Mouse (Mus musculus): ENCODE measurements around the gene Rnf152. TPM values are rescaled to one million over a fixed set of nuclear protein-coding genes. Genes with fewer than 3 reads are reported as not detected.

The Rnf152 gene
- polyA plus RNA-seq (2014; fragmentation: Nextera tagmentation; extraction: Ambion mirVana): 0.05 and 0.10 TPM in 2 replicates

DNA sequence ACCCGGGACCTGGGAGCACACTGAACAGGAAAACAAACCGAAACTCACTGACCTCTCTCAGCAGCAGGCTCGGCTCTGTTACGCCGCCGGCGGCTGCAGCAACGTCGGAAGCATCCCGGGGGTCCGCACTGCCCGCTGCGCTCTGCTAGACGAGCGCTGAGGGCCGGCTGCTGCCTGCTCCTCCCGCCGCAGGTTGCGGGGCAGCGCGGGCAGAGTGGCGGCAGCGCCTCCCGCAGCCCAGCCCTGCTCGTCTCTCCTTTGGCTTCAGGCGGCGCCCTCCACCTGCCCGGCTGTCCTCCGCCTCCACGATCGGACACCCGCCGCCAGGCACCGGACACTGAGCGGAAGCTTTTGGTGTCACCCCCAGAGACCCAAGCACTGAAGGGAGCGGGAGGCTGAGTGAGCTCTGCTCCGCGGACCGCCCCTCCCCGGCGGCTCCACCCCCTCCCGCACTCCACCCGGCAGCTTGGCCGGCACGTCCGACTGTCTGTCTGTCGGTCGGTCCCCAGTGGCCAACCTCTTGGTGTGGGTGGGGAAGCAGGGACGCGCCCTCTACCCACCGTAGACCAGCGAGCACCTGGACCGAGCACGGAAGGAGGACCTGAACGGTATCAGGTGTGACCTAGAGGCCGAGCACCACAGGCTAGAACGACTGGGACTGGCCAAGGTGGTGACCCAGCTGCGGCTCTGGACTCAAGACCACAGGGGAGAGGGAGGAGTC is at the start of gene Rnf152:
Gene Rnf152, minus strand, starts transcription at position 420 of the 721 bp plus-strand sequence.
- Histone ChIP-seq H3K4me2 (peak within 1 kb of the TSS; percentile 89), H3K9ac (ENCODE audit: low read depth, low read length) (peak within 1 kb of the TSS; percentile 2; the same call in 1 of the 2 replicates), H3K27ac (ENCODE audit: low read depth, low read length) (no peak within 1 kb of the TSS), H3K27me3 (replicated peaks; ENCODE audit: control insufficient read depth, insufficient read depth, low read length) (peaks cover 24% of the 10 kb centered on the region), H3K4me3 (ENCODE audit: low read depth, low read length) (peak within 1 kb of the TSS; percentile 56), H3K4me1 (replicated peaks; ENCODE audit: control insufficient read depth, insufficient read depth, low read length) (no peaks in the 10 kb centered on the region), H3K9me3 (ENCODE audit: control insufficient read depth, low read length) (no peaks in the 10 kb centered on the region), H3K36me3 (ENCODE audit: control insufficient read depth, insufficient read depth, low read length) (no peaks in the 10 kb centered on the region)
- ATAC-seq (replicated peaks; ENCODE audit: low FRiP score): peak; percentile 77
- peak; percentile 53 for DNase-seq (ENCODE audit: low spot score)
- WGBS: 1% methylated on average over 56 of the region's 58 CpGs

DNA sequence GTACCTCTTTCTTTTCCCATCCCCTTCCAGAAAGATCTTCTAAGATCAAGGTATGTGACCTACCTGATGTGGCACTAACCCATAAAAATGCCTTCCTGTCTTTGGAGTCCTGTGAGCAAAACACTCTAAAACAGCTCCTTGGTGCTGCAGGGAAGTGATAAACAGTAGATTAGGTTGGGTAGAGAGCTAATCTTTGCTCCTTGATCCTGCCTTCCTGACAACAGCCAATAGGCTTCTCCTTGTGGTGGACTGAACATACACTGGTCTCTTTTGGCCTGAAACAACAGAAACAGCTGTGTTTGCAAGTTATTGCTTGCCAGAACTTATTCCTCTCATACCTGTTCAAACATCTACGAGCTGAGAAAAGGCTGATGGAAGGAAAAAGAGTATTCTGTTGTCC is 46.3 kb upstream of the Rnf152 start:
- WGBS: 42% methylated on average over 1 of the region's 1 CpGs
- Histone ChIP-seq H3K27ac (ENCODE audit: low read depth, low read length) (no peak overlapping the region), H3K27me3 (replicated peaks; ENCODE audit: control insufficient read depth, insufficient read depth, low read length) (no peaks in the 10 kb centered on the region), H3K36me3 (ENCODE audit: control insufficient read depth, insufficient read depth, low read length) (no peaks in the 10 kb centered on the region), H3K4me3 (ENCODE audit: low read depth, low read length) (no peak overlapping the region), H3K4me2 (no peak overlapping the region), H3K9me3 (ENCODE audit: control insufficient read depth, low read length) (no peaks in the 10 kb centered on the region), H3K4me1 (replicated peaks; ENCODE audit: control insufficient read depth, insufficient read depth, low read length) (no peaks in the 10 kb centered on the region), H3K9ac (ENCODE audit: low read depth, low read length) (no peak overlapping the region)
- ATAC-seq (replicated peaks; ENCODE audit: low FRiP score) (no peak), DNase-seq (ENCODE audit: low spot score) (no peak)

DNA sequence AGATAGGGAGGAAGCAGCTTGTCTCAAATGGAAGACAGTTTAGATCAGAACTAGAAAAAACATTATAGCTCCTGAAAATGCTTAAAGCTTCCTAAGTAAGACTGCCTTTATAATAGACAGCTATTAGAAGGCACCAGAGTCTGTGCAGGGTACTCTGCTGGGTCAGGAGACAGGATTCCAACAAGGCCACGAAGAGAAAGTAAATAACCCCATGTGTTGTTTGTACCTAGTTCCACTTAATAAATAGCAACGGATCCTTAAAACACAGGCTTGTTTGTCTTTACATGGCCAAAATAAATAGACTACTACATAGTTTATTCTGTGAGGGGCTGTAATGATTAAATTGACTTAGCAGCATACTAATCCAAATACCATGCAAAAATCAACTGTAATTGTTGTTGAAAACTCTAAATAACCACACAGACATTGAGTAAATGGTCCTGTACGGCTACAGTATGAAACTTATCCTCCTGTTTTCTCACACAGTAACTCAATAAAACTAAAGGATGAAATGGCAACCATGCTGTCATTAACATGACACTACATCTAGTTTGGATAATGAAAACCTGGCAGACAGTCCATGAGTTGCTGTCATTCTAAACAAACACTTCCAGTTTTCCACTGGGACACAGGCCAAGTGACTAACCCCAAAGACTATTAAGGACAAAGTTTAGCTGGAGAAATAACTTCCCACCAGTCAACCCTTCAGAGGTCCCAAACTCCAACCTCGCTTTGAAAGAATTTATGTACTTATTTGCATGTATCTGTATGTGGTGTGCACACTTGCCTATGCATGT is 27.8 kb upstream of the Rnf152 start:
- H3K9me3 ChIP-seq (ENCODE audit: control insufficient read depth, low read length): no peaks in the 10 kb centered on the region
- no peaks in the 10 kb centered on the region for H3K36me3 ChIP-seq (ENCODE audit: control insufficient read depth, insufficient read depth, low read length)
- no peak overlapping the region for H3K27ac ChIP-seq (ENCODE audit: low read depth, low read length)
- H3K4me1 ChIP-seq (replicated peaks; ENCODE audit: control insufficient read depth, insufficient read depth, low read length): no peaks in the 10 kb centered on the region
- H3K4me3 ChIP-seq (ENCODE audit: low read depth, low read length): no peak overlapping the region
- H3K4me2 ChIP-seq: no peak overlapping the region
- ATAC-seq (replicated peaks; ENCODE audit: low FRiP score): no peak
- no peaks in the 10 kb centered on the region for H3K27me3 ChIP-seq (replicated peaks; ENCODE audit: control insufficient read depth, insufficient read depth, low read length)
- no peak overlapping the region for H3K9ac ChIP-seq (ENCODE audit: low read depth, low read length)
- WGBS: 61% methylated on average over 4 of the region's 4 CpGs
- no peak for DNase-seq (ENCODE audit: low spot score)

DNA sequence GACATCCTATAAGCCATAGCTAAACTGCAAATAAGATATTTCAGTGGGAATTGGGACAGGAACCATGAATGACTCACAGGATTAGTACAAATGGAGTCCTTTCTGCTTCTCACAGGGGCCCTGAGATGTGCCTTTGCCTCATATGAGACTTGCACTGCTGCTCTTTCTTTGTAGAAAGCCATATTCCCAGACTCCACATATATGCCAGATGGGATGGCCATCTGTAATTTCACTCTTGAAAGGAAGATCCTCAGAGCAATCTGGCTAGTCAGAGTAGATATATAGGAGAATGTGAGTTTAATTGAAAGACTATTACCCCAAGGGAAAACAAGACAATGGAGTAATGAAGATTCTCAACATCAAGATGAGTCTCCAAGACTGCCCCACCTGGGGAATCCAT is 21.0 kb upstream of the Rnf152 start:
- H3K9me3 ChIP-seq (ENCODE audit: control insufficient read depth, low read length): no peaks in the 10 kb centered on the region
- H3K36me3 ChIP-seq (ENCODE audit: control insufficient read depth, insufficient read depth, low read length): no peaks in the 10 kb centered on the region
- ATAC-seq (replicated peaks; ENCODE audit: low FRiP score): no peak

DNA sequence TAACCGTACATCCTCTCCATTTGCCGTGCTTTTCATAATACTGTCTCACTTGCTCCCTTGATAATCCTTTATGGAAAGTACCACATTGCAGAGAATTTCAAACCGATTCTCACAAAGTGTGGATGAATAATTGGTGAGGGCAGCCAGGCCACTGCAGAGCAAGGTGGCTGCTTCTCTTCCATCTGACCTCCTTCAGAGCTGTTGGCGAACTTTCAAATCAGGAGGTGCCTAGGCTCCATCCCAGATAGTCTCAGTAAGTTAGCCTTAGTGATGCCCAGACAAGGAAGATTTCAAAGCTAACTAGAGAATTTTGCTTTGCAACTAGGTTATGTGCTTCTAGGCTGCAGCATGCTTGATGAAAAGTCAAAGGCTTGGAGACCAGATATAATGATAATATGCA is 18.1 kb upstream of the Rnf152 start:
- H3K9me3 ChIP-seq (ENCODE audit: control insufficient read depth, low read length): no peaks in the 10 kb centered on the region
- no peaks in the 10 kb centered on the region for H3K27me3 ChIP-seq (replicated peaks; ENCODE audit: control insufficient read depth, insufficient read depth, low read length)
- ATAC-seq (replicated peaks; ENCODE audit: low FRiP score) (no peak), DNase-seq (ENCODE audit: low spot score) (no peak)
- no peak overlapping the region for H3K4me3 ChIP-seq (ENCODE audit: low read depth, low read length)
- no peak overlapping the region for H3K9ac ChIP-seq (ENCODE audit: low read depth, low read length)
- no peaks in the 10 kb centered on the region for H3K36me3 ChIP-seq (ENCODE audit: control insufficient read depth, insufficient read depth, low read length)
- no peak overlapping the region for H3K27ac ChIP-seq (ENCODE audit: low read depth, low read length)
- 79% methylated on average over 4 of the region's 4 CpGs for WGBS
- H3K4me2 ChIP-seq: no peak overlapping the region
- H3K4me1 ChIP-seq (replicated peaks; ENCODE audit: control insufficient read depth, insufficient read depth, low read length): no peaks in the 10 kb centered on the region

More for the DNA sequence above, 21.0 kb upstream of the Rnf152 start:
- no peak for DNase-seq (ENCODE audit: low spot score)
- Histone ChIP-seq H3K4me3 (ENCODE audit: low read depth, low read length) (no peak overlapping the region), H3K27me3 (replicated peaks; ENCODE audit: control insufficient read depth, insufficient read depth, low read length) (no peaks in the 10 kb centered on the region), H3K4me1 (replicated peaks; ENCODE audit: control insufficient read depth, insufficient read depth, low read length) (no peaks in the 10 kb centered on the region), H3K27ac (ENCODE audit: low read depth, low read length) (no peak overlapping the region), H3K9ac (ENCODE audit: low read depth, low read length) (no peak overlapping the region), H3K4me2 (no peak overlapping the region)

DNA sequence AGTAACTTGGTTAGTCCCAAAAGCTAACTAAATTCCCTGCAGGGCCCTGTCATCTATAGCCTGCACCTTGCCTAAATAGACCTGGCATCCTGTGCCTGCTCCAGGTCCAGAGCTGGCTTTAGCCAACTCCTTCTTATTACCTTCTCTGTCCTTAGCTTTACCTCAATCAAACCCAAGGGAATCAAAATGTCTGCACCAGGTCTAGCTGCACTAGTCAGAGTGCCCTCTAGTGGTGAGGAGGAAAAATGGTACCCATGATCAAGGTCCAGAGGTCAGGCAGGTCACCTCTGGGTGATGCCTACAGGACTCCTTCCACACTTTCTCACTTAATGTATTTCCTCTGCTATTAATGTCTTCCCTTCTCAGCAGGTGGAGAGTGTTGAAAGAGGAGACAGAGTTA is 6.2 kb upstream of the Rnf152 start:
- Histone ChIP-seq H3K36me3 (ENCODE audit: control insufficient read depth, insufficient read depth, low read length) (no peaks in the 10 kb centered on the region), H3K9ac (ENCODE audit: low read depth, low read length) (no peak overlapping the region), H3K4me3 (ENCODE audit: low read depth, low read length) (no peak overlapping the region), H3K4me1 (replicated peaks; ENCODE audit: control insufficient read depth, insufficient read depth, low read length) (no peaks in the 10 kb centered on the region), H3K27me3 (replicated peaks; ENCODE audit: control insufficient read depth, insufficient read depth, low read length) (no peaks in the 10 kb centered on the region; the same call in 1 of the 2 replicates), H3K9me3 (ENCODE audit: control insufficient read depth, low read length) (no peaks in the 10 kb centered on the region), H3K4me2 (no peak overlapping the region), H3K27ac (ENCODE audit: low read depth, low read length) (no peak overlapping the region)
- no peak for DNase-seq (ENCODE audit: low spot score)
- no peak for ATAC-seq (replicated peaks; ENCODE audit: low FRiP score)

DNA sequence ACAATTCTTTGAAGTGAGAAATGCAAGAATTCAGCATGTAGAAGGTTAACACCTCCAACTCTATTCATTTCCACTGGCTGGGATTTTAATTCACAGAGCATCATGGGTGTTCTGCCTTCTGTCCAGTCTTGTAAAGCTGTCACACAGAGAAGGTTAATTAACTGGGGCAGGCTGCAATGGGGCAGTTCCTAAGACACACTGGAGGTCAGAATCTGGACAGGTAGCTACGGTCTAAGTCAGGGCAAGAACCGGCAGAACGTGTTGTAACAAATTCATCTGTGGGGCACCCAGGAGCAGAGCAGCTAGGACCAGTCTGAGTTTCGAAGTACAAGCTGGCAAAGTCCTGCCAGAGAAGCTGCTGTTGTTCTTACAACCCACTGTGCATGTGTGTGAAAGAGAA is 2.4 kb upstream of the Rnf152 start:
- ATAC-seq (replicated peaks; ENCODE audit: low FRiP score) (no peak), DNase-seq (ENCODE audit: low spot score) (no peak)
- Histone ChIP-seq H3K4me1 (replicated peaks; ENCODE audit: control insufficient read depth, insufficient read depth, low read length) (no peaks in the 10 kb centered on the region), H3K27me3 (replicated peaks; ENCODE audit: control insufficient read depth, insufficient read depth, low read length) (peaks cover 24% of the 10 kb centered on the region), H3K4me2 (no peak overlapping the region), H3K27ac (ENCODE audit: low read depth, low read length) (no peak overlapping the region), H3K4me3 (ENCODE audit: low read depth, low read length) (no peak overlapping the region), H3K36me3 (ENCODE audit: control insufficient read depth, insufficient read depth, low read length) (no peaks in the 10 kb centered on the region), H3K9me3 (ENCODE audit: control insufficient read depth, low read length) (no peaks in the 10 kb centered on the region), H3K9ac (ENCODE audit: low read depth, low read length) (no peak overlapping the region)
- WGBS: 81% methylated on average over 4 of the region's 4 CpGs

DNA sequence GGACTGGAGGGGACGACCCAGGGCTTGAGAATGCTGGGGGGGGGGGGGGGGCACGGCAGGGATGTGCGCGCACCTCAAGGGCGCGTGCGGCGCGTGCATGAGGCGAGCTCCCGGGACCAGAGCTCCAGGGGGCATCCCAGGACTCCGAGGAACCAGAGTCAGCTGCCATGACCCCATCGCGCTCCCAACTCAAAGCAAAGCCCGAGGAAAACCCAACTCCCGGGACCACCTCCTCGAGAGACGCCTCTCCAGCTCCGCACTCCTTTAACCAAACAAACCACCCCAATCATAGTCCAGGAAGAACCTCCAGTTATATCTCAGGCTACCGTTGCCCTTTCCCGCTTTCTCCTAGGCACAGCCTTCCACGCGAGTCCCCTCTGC is 610 bp downstream of the Rnf152 start:
- Histone ChIP-seq H3K9me3 (ENCODE audit: control insufficient read depth, low read length) (no peaks in the 10 kb centered on the region), H3K4me2 (peak overlapping the region; percentile 89), H3K27me3 (replicated peaks; ENCODE audit: control insufficient read depth, insufficient read depth, low read length) (peaks cover 24% of the 10 kb centered on the region), H3K36me3 (ENCODE audit: control insufficient read depth, insufficient read depth, low read length) (no peaks in the 10 kb centered on the region), H3K4me1 (replicated peaks; ENCODE audit: control insufficient read depth, insufficient read depth, low read length) (no peaks in the 10 kb centered on the region), H3K4me3 (ENCODE audit: low read depth, low read length) (peak overlapping the region; percentile 56), H3K9ac (ENCODE audit: low read depth, low read length) (peak overlapping the region; percentile 2; the same call in 1 of the 2 replicates), H3K27ac (ENCODE audit: low read depth, low read length) (no peak overlapping the region)
- WGBS: 0% methylated on average over 22 of the region's 23 CpGs
- ATAC-seq (replicated peaks; ENCODE audit: low FRiP score): no peak; the same call in 1 of the 2 replicates
- peak; percentile 51 for DNase-seq (ENCODE audit: low spot score)

All from liver, embryonic 11.5 days (tissue).